Mouse (Mus musculus): ENCODE data around the gene Apbb1. TPM values are rescaled to one million over a fixed set of nuclear protein-coding genes. Genes with fewer than 3 reads are reported as not detected.

The Apbb1 gene
- total RNA-seq, 2 experiments from 2014 or later: 14.3 to 15.7 TPM

DNA sequence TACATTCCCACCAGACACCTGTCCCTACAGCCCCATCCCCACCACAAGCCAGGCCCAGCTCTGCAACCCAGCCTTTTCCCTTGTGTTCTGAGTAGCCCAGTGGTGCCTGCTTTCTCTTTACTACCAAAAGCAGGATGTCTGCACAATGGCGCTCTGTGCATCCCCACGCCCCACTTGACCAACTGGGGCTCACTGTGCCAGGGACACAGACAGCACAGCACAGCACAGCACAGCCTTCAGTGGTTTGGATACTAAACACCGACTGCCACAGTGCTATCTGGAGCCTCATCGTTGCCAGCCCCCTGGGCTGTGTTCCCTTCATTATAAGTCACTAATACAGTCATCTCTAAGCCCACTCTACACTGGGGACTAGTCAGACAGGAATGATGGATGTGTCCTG is 6.9 kb downstream of the Apbb1 start:
- no peak for DNase-seq (ENCODE audit: low spot score in 2 of 2)

DNA sequence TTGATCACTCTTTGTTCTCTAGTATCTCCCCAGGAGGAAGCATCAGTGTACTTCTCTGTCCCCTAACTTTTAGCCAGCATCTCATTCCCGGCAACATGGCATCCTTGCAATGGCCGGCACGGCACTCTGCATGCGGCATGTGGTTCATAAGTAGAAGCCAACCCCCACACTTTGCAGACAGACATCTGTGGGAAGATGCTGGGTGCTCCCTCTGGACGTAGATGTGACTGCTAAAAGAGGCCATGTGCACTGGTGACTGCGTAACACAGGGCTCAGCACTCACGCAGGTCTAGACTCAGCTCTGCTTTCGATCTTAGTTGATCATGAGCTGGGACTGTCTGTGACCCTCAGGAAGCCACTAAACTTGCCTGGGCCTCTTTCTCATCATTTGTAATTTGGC is 8.5 kb downstream of the Apbb1 start:
- no peak for DNase-seq (ENCODE audit: low spot score in 2 of 2)

DNA sequence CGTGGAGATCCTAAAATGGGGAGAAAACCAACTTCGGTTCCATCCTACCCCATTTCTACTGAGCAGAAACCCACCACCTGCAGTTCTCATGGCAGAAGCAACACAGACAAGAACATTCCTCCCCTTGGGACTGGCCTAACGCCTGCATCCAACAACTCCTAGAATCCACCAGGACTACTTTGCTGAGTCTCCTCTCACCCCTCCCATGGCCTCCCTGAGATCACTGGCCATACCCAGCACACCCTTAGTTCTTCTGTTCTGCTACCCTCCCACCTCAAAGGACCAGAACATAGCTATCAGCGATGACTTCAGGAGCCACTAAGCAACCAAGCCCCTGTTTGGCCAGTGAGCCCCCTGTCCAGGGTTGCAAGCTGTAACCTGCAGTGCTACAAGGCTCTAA is 10.7 kb downstream of the Apbb1 start:
- no peak for DNase-seq (ENCODE audit: low spot score in 2 of 2)

DNA sequence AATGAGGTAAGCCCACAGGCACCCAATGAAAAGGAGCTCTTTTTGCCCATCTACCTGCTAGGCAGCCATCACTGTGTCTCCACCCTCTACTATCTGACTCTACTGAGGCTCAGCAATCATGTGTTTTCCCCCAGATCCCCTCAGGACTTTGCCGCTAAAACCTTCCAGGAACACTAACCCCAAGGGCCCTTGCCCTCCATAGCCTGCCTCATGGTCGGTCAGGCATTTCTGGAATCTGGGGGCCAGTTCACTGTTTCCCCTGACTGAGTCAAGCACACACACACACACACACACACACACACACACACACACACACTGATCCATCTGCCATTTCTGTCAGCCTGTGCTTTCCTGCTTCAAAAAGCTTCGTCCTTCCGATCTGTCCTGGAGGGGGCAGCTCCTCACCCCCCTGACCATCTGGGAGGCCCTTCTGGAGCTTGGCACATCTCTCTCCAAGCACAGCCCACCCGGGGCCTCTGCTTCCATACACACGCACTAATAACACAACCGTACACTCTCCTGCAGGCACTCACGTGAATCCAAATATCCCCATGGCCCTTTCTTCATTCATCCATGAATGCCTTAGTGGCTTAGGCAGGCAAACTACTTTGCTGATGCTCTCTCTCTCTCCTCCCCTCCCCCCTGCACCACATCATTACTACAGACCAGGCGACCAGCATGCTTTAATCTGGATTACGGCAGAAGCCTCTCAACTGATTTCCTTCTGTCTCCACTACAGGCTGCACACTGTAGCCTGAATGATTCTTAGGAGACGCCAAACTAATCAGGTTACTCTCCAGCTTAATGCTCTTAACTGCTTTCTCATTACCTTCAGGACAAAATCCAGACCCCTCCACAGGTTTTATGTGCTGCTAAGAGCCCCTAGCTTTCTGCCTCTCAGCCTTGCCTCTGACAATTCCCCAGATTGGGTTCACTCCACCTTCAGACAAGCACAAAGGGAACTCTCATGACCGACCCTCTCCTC is 11.6 kb downstream of the Apbb1 start:
- DNase-seq (ENCODE audit: low spot score in 2 of 2): no peak

DNA sequence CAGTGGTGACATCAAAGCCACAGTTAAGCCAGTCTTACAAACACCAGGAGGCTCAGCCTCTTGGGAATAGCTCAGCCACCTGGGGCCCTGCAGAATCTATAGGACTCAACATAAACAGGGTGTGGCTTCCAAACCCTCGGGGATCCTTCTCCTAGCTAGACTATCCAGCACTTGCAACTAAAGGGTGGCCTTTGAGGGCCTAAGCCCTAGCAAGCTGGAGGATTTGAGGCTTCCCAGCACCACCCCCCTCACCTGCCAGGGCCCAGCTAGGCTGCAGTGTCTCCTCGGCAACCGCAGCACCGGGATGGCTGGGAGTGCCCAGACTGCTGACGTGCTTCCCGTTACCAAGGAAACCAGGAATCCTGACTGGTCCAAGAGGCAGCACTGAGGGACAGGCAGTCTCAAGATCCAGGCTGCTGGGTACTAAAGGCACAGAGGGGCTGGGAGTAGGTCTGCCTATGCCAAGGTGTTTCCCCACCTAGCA is 12.4 kb downstream of the Apbb1 start:
- no peak for DNase-seq (ENCODE audit: low spot score in 2 of 2)

DNA sequence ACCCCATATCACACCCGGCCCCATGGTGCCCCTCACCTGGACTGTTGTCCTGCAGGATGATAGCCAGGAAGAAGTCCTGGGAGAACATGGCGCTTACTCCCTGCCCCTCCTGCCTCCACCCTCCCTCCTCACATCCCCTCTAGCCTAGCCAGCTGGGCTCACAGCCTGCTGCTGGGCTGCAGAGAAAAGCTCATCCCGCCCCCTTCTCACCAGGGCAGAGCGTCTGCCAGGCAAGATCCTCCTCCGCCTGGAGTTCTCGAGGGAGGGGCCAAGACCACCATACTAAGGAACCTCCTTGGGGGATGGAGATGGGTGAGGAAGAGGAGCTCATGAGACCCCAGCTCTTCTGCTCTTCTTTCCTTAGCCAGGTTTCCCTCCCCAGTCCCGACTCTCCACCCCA is 12.9 kb downstream of the Apbb1 start:
- DNase-seq (ENCODE audit: low spot score in 2 of 2): no peak

DNA sequence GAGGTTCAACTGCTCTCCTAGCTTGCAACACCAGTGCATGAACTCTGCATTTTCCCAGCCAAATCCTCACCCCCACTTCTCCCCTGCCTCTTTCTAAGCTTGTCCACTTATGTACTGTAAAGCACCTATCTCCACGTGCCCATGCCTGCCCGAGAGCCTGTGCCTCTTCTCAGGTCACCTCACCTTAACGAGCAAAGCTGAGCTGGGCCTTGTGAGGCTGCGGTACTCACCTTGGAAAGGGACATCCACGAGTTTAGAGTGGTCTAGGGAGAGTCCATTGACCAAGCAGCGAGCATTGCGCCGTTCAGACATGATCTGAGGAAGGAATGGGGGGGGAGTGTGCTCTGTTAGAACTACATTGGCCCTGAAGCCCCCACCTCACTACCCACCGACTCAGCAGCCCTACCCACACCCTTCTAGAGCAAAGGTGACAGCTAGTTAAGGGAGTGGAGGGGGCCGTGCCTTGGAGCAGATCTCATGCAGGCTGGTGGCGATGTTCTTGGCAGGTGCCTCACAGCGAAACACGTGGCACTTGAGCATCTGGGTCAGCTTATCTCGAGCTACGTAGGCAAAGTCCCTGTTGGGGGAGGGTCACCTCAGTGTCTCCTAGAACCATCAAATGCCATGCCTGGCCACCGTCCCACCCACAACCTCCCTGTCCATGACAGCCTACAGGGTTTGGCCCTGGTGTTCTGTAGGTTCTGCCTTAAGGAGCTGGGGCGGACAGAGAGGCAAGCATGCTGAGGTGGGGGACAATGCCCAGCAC is 16.2 kb downstream of the Apbb1 start:
- no peak for DNase-seq (ENCODE audit: low spot score in 2 of 2)

DNA sequence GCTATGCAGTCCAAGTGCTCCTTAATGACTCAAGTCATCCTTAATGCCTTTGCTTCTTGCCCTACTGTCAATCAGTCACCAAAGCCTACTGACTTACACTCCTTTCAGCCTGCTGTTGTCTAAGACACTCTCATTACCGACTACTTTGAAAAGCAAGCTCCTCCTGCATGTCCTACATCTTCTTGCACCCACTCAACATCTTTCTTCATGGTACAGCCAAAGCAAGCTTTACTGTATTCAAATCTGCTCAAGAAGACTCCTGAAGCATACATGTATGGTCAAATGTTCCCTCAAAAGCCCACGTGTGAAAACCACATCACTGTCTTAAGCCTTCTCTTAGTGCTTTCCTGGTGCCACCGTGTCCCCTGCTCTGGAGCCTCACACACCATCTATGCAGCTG is 18.1 kb downstream of the Apbb1 start:
- no peak for DNase-seq (ENCODE audit: low spot score in 2 of 2)

DNA sequence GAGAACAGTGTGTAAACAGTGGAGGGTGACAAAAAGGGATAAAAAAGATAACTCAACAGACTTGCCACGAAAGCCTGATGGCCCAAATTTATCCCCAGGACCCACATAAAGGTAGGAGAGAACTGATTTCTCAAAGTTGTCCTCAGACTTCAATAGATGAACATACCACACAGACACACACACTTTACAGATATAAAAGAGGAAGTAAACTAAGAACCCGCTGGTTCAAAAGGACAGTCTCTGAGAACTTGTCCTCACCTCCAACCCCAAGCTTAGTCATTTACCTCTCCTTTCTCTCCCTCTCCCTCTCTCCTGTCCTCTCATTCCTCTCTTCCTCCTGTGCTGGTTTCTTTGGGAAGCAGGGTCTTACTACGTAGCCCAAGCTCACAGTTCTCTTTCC is 19.1 kb downstream of the Apbb1 start:
- DNase-seq (ENCODE audit: low spot score in 2 of 2): no peak

DNA sequence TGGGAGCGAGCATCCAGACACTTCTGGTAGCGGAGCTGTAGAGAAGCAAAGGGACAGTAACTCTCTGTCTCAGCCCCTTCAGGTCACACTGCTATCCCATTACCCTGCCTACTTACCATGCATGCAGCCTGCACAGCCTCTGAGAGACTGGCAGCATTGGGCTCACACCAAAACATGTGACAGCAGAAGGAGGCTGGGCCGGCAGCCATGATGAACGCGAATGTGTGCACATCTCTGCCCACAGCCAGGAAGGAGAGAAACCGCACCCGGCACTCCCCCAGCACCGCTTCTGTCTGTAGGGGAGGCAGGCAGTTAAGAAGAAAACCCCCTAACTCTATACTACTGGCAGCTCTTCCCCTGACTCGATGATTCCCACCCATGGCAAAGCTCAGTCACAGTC is 22.4 kb downstream of the Apbb1 start:
- DNase-seq (ENCODE audit: low spot score in 2 of 2): no peak

DNA sequence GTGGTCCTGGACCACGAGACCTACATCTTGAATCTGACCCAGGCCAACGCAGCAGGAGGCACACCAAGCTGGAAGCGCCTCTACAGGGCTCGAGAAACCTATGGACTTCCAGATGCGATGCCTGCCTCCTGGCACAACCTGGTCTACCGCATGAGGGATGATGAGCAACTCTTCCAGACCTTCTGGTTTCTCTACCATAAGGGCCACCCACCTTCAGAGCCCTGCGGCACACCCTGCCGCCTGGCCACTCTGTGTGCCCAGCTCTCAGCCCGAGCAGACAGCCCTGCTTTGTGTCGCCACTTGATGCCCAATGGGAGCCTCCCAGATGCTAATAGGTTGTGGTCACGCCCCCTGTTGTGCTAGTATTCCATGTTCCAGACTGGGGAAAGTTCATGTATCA is 23.8 kb downstream of the Apbb1 start:
- no peak for DNase-seq (ENCODE audit: low spot score in 2 of 2)

DNA sequence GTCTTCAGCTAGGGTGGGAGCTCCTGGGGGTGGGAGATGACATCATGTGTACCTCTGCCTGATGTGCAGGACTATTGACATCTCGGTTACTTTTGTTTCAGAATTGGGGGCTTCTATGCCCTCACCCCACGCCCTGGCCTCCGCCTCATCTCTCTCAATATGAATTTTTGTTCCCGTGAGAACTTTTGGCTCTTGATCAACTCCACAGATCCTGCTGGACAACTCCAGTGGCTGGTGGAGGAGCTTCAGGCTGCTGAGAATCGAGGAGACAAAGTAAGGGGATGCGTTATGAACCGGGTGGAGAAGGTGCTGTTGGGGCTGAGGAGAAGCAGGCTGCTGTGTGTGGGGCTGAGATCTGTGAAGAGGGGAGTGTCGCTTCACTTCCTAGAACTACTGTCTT is 25.0 kb downstream of the Apbb1 start:
- DNase-seq (ENCODE audit: low spot score in 2 of 2): no peak

DNA sequence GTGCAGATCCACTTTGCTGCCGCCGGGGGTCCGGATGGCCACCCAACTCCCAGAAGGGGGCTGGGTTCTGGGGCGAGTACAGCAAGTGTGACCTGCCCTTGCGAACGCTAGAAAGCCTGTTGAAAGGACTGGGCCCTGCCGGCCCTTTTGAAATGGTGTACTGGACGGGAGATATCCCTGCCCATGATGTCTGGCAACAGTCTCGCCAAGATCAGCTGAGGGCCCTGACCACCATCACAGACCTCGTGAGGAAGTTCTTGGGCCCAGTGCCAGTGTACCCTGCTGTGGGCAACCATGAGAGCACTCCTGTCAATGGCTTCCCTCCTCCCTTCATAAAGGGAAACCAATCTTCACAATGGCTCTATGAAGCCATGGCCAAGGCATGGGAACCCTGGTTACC is 25.9 kb downstream of the Apbb1 start:
- DNase-seq (ENCODE audit: low spot score in 2 of 2): no peak

DNA sequence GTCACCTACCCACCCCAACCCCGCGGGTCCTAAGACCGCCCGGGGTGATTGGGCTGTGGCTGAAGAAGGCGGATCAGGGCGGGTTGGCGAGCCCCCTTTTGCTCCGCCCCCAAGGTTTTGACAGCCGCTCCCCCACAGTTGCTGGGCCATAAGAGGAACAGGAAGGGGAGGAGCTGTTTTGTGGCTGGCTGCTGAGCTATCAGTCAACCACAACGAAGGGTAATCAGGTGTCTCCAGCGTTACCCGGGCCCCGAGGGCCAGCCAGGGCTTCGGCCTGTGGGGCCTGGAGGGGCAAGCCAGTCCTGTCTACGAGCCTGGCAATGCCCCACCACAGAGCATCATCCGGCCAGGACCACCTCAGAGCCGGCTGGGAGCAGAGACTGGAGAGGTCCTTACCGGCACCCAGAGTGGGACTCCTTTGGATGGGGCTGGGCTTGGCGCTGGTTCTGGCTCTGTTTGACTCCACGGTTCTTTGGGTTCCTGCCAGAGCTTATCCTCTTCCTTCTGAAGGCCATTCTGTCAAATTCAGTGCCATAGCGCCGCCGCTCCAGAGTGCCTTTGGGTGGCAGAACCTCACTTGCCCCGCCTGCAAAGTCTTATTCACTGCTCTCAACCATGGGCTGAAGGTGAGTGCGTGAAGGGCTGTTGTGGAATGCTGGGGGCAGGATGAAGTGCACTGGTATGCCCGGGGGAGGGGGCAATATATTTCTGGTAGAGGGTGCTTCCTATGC is 27.1 kb downstream of the Apbb1 start, which contains the start of gene Smpd1:
Smpd1 (plus strand) TSS at position 149 of the 731 bp plus-strand sequence.
- DNase-seq (ENCODE audit: low spot score in 2 of 2): peak; percentile 79 to 80

DNA sequence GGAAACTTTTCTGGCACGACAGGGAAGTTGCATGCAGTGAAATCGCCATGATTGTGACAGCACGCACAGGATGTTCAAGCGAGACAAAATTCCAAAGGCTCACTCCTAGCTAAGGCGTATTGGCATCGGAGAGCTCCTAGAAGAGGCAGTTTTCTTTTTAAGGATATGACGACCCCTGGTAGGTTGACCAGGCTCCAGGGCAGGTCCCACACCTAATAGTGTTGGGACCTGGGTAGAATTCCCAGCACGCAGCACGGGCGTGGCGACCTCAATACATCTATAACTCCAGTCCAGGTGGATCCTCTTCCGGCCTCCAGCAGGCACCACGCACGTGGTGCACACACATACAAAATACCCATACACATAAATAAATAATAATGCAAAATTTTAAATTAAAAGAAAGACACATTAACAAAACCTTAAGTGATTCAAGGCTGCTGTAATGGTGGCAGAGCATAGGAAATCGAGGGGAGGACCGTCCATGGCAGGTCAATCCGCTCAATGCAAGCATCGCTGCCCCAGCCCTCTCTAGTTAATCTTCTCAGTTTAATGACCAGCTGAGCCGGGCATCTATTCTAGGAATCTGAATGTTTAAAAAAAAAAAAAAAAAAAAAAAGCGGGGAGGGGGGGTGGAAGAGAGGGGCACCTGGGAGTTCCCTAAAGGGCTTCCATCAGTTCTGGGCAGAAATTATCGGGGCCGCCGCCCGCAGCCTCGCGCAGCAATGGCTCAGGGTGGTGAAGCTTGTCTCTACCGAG is 27.8 kb downstream of the Apbb1 start:
- DNase-seq (ENCODE audit: low spot score in 2 of 2): no peak

DNA sequence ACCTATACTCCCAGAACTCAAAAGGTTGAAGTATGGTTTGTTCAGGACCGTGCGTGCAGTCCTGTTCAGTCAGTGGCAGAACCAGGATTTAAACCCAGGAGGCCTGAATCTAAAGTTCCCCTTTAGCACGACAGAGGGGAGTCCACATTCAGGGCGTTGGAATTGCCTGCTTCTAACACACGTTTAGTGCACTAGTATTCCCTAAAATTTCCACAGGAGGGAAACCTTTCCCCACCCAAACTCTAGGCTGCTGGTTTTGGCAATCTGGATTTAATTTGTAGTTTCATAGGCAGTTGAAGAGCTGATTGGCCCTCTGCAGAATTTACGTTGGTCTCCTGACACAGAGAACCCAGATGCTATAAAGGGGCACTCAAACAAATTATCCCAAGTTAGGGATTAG is 32.4 kb downstream of the Apbb1 start:
- DNase-seq (ENCODE audit: low spot score in 2 of 2): no peak

DNA sequence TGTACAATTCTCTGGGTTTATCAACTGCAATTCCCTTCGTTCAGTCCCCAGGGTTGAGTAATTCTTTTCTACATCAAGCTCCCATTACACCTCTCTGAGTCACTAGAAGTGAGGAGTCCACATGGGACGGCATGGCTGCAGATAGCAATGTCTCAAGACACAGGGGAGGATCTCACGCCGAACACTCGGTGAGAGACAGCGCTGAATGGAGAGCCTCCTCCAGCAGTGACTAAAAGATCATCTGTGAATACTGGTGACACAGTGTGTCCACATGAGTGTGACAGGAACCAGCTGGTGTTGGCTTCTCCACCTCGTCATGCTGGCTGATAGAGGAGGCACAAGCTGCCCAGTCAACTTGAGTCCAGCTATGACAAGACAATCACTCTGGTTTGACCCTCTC is 33.5 kb downstream of the Apbb1 start:
- DNase-seq (ENCODE audit: low spot score in 2 of 2): no peak

DNA sequence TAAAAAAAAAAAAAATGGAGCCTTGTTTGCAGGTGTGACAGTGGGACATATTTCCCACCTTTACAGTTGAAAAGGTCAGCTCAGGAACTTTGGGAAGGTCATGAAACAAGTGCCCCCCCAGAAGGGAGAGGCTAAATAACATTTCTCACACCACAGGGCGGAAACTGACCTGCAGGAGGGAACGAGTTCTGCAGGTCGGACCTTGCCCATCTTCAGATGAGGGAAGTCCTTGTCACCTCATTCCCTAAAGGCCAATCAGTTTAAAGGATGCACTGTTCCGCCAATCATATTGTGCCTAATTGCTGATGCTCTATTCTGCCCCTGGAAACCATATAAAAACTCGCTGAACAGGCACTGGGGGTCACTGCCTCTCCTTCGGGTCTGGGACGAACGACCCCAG is 35.5 kb downstream of the Apbb1 start:
- no peak for DNase-seq (ENCODE audit: low spot score in 2 of 2)

DNA sequence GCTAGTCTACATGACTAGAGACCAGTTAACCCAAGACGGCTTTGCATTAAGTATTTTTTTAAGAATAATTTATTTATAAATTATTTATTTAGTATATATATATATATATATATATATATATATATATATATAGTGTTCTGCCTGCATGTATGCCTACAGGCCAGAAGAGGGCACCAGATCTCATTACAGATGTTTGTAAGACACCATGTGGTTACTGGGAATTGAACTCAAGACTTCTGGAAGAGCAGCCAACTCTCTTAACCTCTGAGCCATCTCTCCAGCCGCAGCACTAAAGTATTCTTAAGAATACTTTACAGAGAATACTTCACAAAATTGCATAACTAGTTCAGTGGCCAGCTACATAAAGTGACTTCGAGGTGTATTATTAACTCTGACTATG is 47.3 kb downstream of the Apbb1 start:
- DNase-seq (ENCODE audit: low spot score in 2 of 2): no peak

DNA sequence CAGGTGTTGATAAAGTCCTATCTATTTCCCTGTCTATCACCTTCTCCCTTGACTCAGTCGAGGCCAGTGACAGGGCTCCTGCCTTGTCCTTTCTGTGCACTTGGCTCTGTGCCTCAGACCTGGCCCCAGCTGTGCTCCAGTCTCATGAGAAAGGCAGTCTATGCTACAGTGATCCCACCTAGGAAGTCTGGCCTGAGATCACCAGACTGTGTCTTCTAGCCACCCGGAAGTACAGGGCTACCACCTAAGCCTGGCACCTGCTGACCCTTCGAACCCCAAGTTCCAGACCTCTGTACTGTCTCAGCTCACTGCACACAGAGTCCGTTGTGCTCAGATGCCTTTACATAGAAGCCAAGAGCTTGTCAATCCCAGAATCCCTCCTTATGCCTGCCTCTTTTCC is 53.4 kb downstream of the Apbb1 start:
- no peak for DNase-seq (ENCODE audit: low spot score in 2 of 2)
